Mouse (Mus musculus) lung, embryonic 15.5 days (tissue): ENCODE results near the gene Brms1l. TPM values are rescaled to one million over a fixed set of nuclear protein-coding genes. Genes with fewer than 3 reads are reported as not detected.

ENCODE experiments used
- ATAC-seq: fragments of 200-750 bp; cut with Nextera tagmentation; 2 replicates; pipeline ENCODE4 v1.8.0; 2017; ENCODE audit warnings: moderate number of reproducible peaks, borderline replicate concordance; ENCODE audit not compliant: low FRiP score, low TSS enrichment; ENCODE audit errors: extremely low read depth
- H3K27ac ChIP-seq: fragments of 300-500 bp; sonication (generic); 2 replicates; pipeline ENCODE4 v1.5.1; 2015; ENCODE audit warnings: moderate library complexity, mild to moderate bottlenecking, inconsistent platforms
- H3K27me3 ChIP-seq: fragments of 300-500 bp; sonication (generic); 2 replicates; pipeline ENCODE4 v1.6.1; 2015; ENCODE audit warnings: inconsistent platforms
- H3K36me3 ChIP-seq: fragments of 300-500 bp; sonication (generic); 2 replicates; pipeline ENCODE4 v1.6.1; 2015; ENCODE audit warnings: inconsistent platforms
- H3K4me1 ChIP-seq: fragments of 300-500 bp; sonication (generic); 2 replicates; pipeline ENCODE4 v1.6.1; 2015; ENCODE audit warnings: inconsistent platforms
- H3K4me2 ChIP-seq: fragments of 300-500 bp; sonication (generic); 2 replicates; pipeline ENCODE4 v1.6.1; 2015; ENCODE audit warnings: inconsistent platforms, mild to moderate bottlenecking, moderate library complexity
- H3K4me3 ChIP-seq: fragments of 300-500 bp; sonication (generic); 2 replicates; pipeline ENCODE4 v1.5.1; 2015; ENCODE audit warnings: mild to moderate bottlenecking, inconsistent platforms
- H3K9ac ChIP-seq: fragments of 300-500 bp; sonication (generic); 2 replicates; pipeline ENCODE4 v1.6.1; 2015; ENCODE audit warnings: inconsistent platforms
- H3K9me3 ChIP-seq: fragments of 300-500 bp; sonication (generic); 2 replicates; pipeline ENCODE4 v1.6.1; 2016; ENCODE audit warnings: inconsistent platforms
- WGBS: fragments of 180-500 bp; shearing (Covaris S2); methylation state at CpG from one replicate; pipeline ENCODE4 v1.1.7; 2015; 5-methylcytosine and 5-hydroxymethylcytosine counted together
- polyA plus RNA-seq: library from polyadenylated mRNA; unstranded; fragments of >200 nt; fragmentation: Nextera tagmentation; extraction: Ambion mirVana; gene quantifications from 2 replicates; pipeline ENCODE4 v1.2.1, GENCODE M21; 2015

The Brms1l gene
- polyA plus RNA-seq, 1 experiment from 2014 or later = 49.1 TPM

DNA sequence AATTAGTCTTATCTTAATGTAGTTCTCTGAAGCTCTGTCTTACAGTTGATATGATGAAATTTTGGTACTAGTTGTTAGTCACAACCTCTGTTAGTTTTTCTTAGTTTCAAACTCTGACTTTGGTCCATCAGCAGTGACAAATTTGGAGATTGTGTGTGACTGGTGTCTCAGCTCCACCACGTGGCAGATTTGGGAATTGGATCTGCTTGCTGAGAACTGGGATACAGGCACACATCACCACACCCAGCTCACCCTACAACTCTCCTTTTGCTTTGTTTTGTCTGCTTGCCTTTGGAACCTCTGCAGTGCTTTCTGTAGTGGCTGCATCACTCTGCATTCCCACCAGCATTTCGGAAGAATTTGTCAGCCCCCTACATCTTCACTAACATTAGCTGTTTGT is 5.0 kb upstream of the Brms1l start:
- Histone ChIP-seq H3K27ac (no peak overlapping the region), H3K4me3 (no peak overlapping the region), H3K9me3 (no peaks in the 10 kb centered on the region), H3K9ac (no peak overlapping the region), H3K27me3 (no peaks in the 10 kb centered on the region), H3K36me3 (no peaks in the 10 kb centered on the region), H3K4me2 (no peak overlapping the region), H3K4me1 (no peaks in the 10 kb centered on the region)
- WGBS = 19% methylated on average over 2 of the region's 2 CpGs
- no peak for ATAC-seq

DNA sequence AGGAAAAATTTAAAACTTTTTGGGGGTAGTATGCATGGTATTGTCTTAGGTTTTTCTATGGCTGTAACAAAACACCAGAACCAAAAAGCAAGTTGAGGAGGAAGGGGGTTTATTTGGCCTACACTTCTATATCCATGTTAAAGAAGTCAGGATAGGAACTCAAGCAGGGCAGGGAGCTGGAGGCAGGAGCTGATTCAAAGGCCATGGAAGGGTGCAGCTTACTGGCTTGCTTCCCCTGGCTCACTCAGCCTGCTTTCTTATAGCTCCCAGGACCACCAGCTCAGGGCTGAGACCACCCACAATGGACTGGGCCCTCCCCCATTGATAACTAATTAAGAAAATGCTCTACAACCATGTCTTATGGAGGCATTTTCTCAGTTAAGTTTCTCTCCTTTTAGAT is 3.2 kb upstream of the Brms1l start:
- H3K36me3 ChIP-seq = no peaks in the 10 kb centered on the region
- peaks cover 9% of the 10 kb centered on the region for H3K4me1 ChIP-seq
- no peak overlapping the region for H3K4me3 ChIP-seq
- no peak overlapping the region for H3K9ac ChIP-seq
- no peak for ATAC-seq
- H3K27me3 ChIP-seq = no peaks in the 10 kb centered on the region
- H3K27ac ChIP-seq = no peak overlapping the region
- no peak overlapping the region for H3K4me2 ChIP-seq
- no peaks in the 10 kb centered on the region for H3K9me3 ChIP-seq

DNA sequence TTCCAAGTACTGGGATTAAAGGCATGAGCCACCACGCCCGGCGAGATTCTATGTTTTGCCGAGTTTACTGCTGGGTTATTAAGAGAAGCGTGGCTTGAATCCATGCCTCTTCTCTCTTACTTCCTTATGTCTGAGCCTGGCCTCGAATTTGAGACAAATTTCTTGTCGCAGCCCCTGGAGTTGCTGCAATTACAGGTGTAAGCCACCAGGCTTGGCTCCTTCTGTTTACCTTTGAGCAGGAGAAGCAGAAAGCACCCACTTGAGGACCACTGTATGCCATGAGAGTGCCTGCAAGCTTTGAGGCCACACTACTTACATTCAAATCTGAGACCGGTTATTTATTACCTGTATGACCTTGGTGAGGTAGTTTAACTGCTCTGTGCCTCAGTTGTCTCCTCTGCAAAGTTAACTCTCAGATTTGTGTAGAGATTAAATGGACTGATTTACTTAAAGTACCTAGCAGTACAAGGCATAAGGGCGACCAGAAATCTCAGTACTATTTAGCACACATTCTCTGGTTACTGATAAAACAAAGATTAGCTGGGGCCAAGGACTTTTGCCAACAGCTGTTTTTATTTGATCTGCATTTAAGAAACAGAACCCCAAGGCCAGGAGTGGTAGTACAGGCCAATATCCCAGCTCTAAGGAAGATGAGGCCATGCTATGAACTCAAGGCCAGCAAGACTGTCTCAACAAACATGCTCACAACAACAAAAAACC is 2.1 kb upstream of the Brms1l start:
- Histone ChIP-seq H3K9ac (no peak overlapping the region), H3K4me1 (peaks cover 14% of the 10 kb centered on the region), H3K27ac (no peak overlapping the region), H3K4me3 (no peak overlapping the region), H3K4me2 (no peak overlapping the region), H3K36me3 (peaks cover 3% of the 10 kb centered on the region; the same call in 1 of the 2 replicates), H3K27me3 (no peaks in the 10 kb centered on the region), H3K9me3 (no peaks in the 10 kb centered on the region)
- WGBS = 54% methylated on average over 9 of the region's 9 CpGs
- no peak for ATAC-seq

DNA sequence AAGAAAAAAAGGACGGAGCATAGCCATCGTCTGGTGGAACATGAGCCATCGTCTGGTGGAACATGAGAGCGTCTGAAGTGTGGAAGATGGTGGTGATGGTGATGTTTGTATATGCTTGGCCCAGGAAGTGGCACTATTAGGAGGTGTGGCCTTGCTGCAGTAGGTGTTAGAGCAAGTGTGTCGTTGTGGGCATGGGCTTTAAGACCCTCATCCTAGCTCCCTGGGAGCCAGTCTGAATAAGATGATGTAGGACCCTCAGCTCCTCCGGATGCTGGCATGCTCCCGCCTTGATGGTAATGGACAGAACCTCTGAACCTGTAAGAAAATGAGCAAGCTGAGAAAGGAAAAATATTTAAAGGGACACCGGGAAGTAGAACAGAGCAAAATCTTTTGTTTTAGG is 1.2 kb upstream of the Brms1l start:
- Histone ChIP-seq H3K4me2 (no peak overlapping the region), H3K4me1 (peaks cover 14% of the 10 kb centered on the region), H3K9ac (no peak overlapping the region), H3K9me3 (no peaks in the 10 kb centered on the region), H3K27ac (no peak overlapping the region), H3K27me3 (no peaks in the 10 kb centered on the region), H3K4me3 (no peak overlapping the region), H3K36me3 (peaks cover 3% of the 10 kb centered on the region; the same call in 1 of the 2 replicates)
- ATAC-seq = no peak
- 67% methylated on average over 8 of the region's 8 CpGs for WGBS

DNA sequence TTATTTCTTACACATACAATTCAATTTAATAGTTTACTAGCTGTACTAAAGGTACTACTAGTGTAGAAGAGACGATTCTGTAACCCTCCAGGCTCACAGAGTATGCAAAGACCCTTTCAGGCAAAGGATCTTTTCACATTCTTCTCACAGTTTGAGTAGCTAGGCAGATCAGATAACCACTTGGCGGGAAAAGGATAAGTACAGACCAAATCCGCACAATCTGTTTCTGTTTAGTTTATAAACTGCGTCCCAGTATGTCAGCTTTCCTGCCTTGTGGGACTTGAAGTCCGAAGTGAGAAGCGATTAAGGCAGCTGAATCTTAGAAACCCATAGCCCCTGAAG is 296 bp upstream of the Brms1l start:
- Histone ChIP-seq H3K4me2 (peak overlapping the region; percentile 70), H3K36me3 (peaks cover 3% of the 10 kb centered on the region; the same call in 1 of the 2 replicates), H3K9me3 (no peaks in the 10 kb centered on the region), H3K27me3 (no peaks in the 10 kb centered on the region), H3K27ac (peak overlapping the region; percentile 81), H3K9ac (peak overlapping the region; percentile 49), H3K4me1 (peaks cover 14% of the 10 kb centered on the region), H3K4me3 (peak overlapping the region; percentile 84)
- WGBS = 0% methylated on average over 6 of the region's 6 CpGs
- no peak for ATAC-seq

DNA sequence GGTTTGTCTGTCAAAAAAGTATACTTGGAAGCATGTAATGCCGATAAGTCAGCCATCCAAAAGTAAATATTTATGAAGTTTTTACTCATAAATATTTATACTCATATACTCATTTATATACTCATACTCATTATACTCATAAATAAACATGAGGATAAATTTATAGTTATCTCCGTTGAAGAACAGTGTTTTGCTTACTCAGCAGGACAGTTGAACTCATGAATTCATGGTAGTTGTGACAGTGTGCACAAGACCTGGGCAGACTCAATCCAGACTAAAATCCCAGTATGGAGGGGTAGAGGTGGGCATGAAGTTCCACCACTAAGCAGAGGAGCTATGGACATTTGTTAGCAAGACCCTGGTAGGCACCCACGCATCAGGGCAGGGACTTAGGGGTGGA is 1.4 kb downstream of the Brms1l start:
- H3K36me3 ChIP-seq = peaks cover 12% of the 10 kb centered on the region
- H3K4me3 ChIP-seq = peak overlapping the region; percentile 84
- H3K9me3 ChIP-seq = no peaks in the 10 kb centered on the region
- no peak for ATAC-seq
- peak overlapping the region; percentile 70 for H3K4me2 ChIP-seq
- WGBS = 42% methylated on average over 3 of the region's 3 CpGs
- no peak overlapping the region for H3K27ac ChIP-seq
- H3K9ac ChIP-seq = 0 out of 2 replicates have a peak overlapping the region, but pooled peaks have one; percentile 13
- peaks cover 14% of the 10 kb centered on the region for H3K4me1 ChIP-seq
- H3K27me3 ChIP-seq = no peaks in the 10 kb centered on the region

DNA sequence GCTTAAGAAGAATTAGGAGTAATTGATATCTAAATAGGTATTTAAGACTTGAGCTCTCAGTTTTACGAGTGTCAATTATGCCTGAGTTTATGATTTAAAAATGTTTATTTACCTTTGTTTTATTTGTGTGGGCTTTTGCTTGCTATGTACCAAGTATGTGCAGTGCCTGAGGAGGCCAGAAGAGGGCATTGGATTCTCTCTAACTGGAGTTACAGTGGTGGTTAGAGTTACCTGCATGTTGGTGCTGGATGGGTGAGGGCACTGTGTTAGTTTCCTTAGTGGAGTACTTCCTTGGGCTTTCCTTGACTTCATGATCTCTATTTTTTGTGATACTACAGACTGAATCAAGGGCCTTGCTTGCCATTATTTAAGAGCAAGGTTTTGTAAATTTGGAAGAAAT is 10.6 kb downstream of the Brms1l start:
- H3K27ac ChIP-seq = no peak overlapping the region
- no peak overlapping the region for H3K4me2 ChIP-seq
- H3K9me3 ChIP-seq = no peaks in the 10 kb centered on the region
- H3K4me3 ChIP-seq = no peak overlapping the region
- H3K27me3 ChIP-seq = no peaks in the 10 kb centered on the region
- WGBS = 61% methylated on average over 1 of the region's 1 CpGs
- no peak overlapping the region for H3K9ac ChIP-seq
- peaks cover 54% of the 10 kb centered on the region for H3K36me3 ChIP-seq
- H3K4me1 ChIP-seq = no peaks in the 10 kb centered on the region
- ATAC-seq = no peak

DNA sequence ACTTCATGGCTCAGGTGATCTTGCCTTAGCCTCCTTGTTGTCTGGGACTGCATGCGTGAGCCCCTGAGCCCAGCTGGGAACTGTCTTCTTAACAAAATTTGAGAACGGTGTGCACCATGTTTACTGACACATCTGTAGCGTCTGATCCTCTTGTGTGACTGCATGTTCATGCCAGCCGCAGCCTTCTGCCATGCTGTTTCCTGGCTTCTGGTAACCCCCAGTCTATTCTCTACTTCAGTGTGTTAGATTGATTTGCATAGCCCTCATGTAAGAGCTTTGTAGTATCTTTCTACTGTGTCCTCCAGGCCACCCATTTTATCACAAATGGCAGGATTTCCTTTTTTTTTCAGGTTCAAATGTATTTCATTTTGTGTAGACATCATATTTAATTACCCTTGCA is 11.7 kb downstream of the Brms1l start:
- Histone ChIP-seq H3K27ac (no peak overlapping the region), H3K4me3 (no peak overlapping the region), H3K36me3 (peaks cover 45% of the 10 kb centered on the region), H3K4me2 (no peak overlapping the region), H3K9ac (no peak overlapping the region), H3K9me3 (no peaks in the 10 kb centered on the region), H3K27me3 (no peaks in the 10 kb centered on the region), H3K4me1 (no peaks in the 10 kb centered on the region)
- WGBS = 85% methylated on average over 4 of the region's 4 CpGs
- no peak for ATAC-seq

DNA sequence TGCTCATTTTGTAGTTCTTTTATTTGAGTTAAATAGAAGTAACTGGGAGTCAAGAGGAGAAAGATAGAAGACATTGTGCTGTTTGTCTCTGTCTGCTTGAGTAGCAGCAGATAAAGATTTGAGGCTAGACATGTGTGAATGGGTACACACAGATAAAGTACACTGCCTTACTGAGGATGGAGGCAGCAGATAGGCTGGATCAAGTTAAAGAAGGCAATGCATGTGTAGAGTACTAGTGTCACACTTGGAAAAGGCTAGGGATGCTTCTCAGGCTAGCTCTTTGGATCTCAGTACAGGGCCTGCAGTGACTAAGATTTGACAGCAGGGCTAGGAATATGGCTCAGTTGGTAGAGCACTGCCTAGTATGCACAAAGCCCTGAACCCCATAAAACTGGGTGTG is 14.5 kb downstream of the Brms1l start:
- Histone ChIP-seq H3K9ac (no peak overlapping the region), H3K4me2 (no peak overlapping the region), H3K27ac (no peak overlapping the region), H3K4me3 (no peak overlapping the region), H3K36me3 (peaks cover 36% of the 10 kb centered on the region), H3K9me3 (peaks cover 1% of the 10 kb centered on the region; the same call in 1 of the 2 replicates), H3K4me1 (no peaks in the 10 kb centered on the region), H3K27me3 (no peaks in the 10 kb centered on the region)
- ATAC-seq = no peak

DNA sequence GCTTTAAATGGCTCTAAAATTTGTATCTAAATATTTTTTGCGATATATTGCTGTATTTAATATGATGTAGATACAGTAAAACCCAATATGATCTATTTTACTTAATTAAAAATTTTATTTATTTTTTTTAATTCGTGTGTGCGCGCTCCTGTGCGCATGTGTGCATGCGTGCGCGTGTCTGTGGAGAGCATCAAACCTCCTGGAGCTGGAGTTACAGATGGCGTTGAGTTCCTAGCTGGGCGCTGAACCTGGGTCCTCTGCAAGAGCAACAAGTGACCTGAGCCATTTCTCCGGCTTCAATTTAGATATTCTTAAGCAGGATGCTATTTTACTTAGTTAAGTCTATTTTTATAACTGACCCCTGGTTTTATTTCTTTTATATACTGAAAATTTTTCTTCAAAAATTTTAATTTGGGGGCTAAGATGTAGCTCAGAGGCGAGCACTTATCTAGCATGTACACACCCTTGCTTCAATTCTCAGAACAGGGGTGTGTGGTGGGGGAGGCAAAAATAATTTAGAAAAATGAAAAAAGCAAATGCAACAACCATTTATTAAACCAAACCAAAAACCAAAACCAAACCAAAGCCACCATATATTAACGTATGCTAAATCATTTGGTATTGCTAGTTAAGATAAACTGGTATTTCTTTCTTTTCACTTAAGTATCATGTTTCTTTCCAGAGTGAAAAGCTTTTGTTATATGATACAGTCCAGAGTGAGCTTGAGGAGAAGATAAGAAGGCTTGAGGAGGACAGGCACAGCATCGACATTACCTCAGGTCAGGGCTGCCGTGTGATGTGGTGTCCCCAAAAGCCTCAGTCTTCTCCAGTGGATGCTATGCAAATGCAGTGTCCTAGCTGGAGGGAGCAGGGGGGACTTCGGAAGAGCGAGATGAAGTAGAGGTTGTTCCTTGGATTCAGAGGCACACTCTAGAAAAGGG is 23.6 kb downstream of the Brms1l start:
- no peak for ATAC-seq
- H3K36me3 ChIP-seq = peaks cover 50% of the 10 kb centered on the region
- H3K27me3 ChIP-seq = no peaks in the 10 kb centered on the region
- H3K9ac ChIP-seq = no peak overlapping the region
- H3K4me3 ChIP-seq = no peak overlapping the region
- H3K4me1 ChIP-seq = no peaks in the 10 kb centered on the region
- 88% methylated on average over 17 of the region's 17 CpGs for WGBS
- H3K27ac ChIP-seq = no peak overlapping the region
- peaks cover 9% of the 10 kb centered on the region; the same call in 1 of the 2 replicates for H3K9me3 ChIP-seq
- no peak overlapping the region for H3K4me2 ChIP-seq

DNA sequence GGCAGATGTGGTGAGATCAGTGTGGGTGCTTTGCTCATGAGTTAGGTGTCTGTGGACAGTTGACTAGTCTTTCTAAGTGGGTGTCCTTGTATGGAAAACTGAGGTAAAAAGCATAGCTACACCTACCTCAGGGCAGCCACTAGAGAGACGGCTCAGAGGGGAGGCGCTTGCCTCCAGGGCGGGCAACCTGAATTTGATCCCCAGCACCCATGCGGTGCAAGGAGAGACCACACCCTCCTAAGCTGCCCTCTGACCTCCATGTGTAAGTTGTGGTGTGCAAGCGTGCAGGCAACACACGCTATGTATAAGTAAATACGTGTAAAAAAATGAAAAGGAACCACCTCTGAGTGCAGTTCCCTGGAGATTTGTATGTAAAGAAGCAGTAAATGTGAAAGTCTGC is 24.5 kb downstream of the Brms1l start:
- Histone ChIP-seq H3K4me3 (no peak overlapping the region), H3K4me2 (no peak overlapping the region), H3K9me3 (peaks cover 8% of the 10 kb centered on the region; the same call in 1 of the 2 replicates), H3K4me1 (no peaks in the 10 kb centered on the region), H3K9ac (no peak overlapping the region), H3K36me3 (peaks cover 46% of the 10 kb centered on the region), H3K27ac (no peak overlapping the region), H3K27me3 (no peaks in the 10 kb centered on the region)
- WGBS = 91% methylated on average over 7 of the region's 7 CpGs
- no peak for ATAC-seq

DNA sequence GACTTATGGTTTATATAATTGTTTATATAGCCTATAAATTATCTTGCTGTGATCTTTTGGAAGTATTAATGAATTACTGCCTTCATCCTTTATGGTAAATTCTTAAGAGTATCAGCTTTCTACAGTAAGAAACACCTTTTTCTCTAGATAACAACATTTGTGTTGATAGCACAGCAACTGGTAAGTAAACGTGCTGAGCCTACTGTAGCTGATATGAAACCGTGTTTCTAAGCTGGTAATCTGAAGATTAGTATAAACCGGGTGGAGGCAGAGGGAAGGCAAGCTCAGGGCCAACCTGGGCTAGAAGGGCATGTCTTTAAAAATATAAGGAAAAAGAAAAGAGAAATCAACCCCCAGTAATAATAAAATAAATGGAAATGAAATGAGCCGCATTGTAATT is 31.6 kb downstream of the Brms1l start:
- H3K4me1 ChIP-seq = no peaks in the 10 kb centered on the region
- H3K36me3 ChIP-seq = peaks cover 58% of the 10 kb centered on the region
- H3K27me3 ChIP-seq = no peaks in the 10 kb centered on the region
- H3K27ac ChIP-seq = no peak overlapping the region
- no peak for ATAC-seq
- no peaks in the 10 kb centered on the region; the same call in 1 of the 2 replicates for H3K9me3 ChIP-seq
- H3K9ac ChIP-seq = no peak overlapping the region
- no peak overlapping the region for H3K4me2 ChIP-seq
- H3K4me3 ChIP-seq = no peak overlapping the region
- WGBS = 92% methylated on average over 4 of the region's 4 CpGs
